Comparison of ENCODE assay signal across 8 mouse cellular contexts in genomic region chr17:43265178-43265837, GRCm38 (mm10). TPM values are rescaled to one million over a fixed set of nuclear protein-coding genes. Genes with fewer than 3 reads are reported as not detected.
DNase-seq lines count a peak whose midpoint lies in the region; ATAC-seq and TF ChIP-seq lines count a peak whose summit lies in the region.

No protein-coding gene starts in this region.

- H3K9ac ChIP-seq in heart, embryonic 16.5 days (ENCODE audit: low read length): no peak overlapping the region
- H3K9ac ChIP-seq in liver, embryonic 16.5 days (ENCODE audit: low read depth, low read length): no peak overlapping the region
- H3K9ac ChIP-seq in neural tube, embryonic 13.5 days: no peak overlapping the region

- WGBS in heart, embryonic 16.5 days: 20% methylated on average over 26 of the region's 26 CpGs
- 20% methylated on average over 26 of the region's 26 CpGs for WGBS in liver, embryonic 16.5 days (ENCODE audit: insufficient replicate concordance)
- WGBS in neural tube, embryonic 13.5 days: 26% methylated on average over 26 of the region's 26 CpGs

- H3K36me3 ChIP-seq in heart, embryonic 16.5 days (ENCODE audit: control insufficient read depth, insufficient read depth): no peaks in the 10 kb centered on the region
- H3K36me3 ChIP-seq in liver, embryonic 16.5 days (ENCODE audit: control insufficient read depth, insufficient read depth): no peaks in the 10 kb centered on the region
- H3K36me3 ChIP-seq in neural tube, embryonic 13.5 days: no peaks in the 10 kb centered on the region

- H3K4me3 ChIP-seq in bone marrow macrophage, adult 2 months (ENCODE audit: insufficient read depth, low read length): no peak overlapping the region
- no peak overlapping the region for H3K4me3 ChIP-seq in embryonic fibroblast, embryonic 13.5 days (ENCODE audit: insufficient read depth, low read length)
- H3K4me3 ChIP-seq in heart, embryonic 16.5 days (ENCODE audit: low read length): 0 out of 2 replicates have a peak overlapping the region, but pooled peaks have one; percentile 15
- H3K4me3 ChIP-seq in liver, embryonic 16.5 days (ENCODE audit: low read depth, low read length): no peak overlapping the region
- H3K4me3 ChIP-seq in neural tube, embryonic 13.5 days: no peak overlapping the region

- H3K27ac ChIP-seq in bone marrow macrophage, adult 2 months (ENCODE audit: insufficient read depth, low read depth, low read length): no peak overlapping the region
- H3K27ac ChIP-seq in embryonic fibroblast, embryonic 13.5 days (ENCODE audit: insufficient read depth, low read length): no peak overlapping the region
- H3K27ac ChIP-seq in heart, embryonic 16.5 days (ENCODE audit: low read length): no peak overlapping the region
- H3K27ac ChIP-seq in liver, embryonic 16.5 days (ENCODE audit: low read length): no peak overlapping the region
- H3K27ac ChIP-seq in neural tube, embryonic 13.5 days (replicated peaks): no peak overlapping the region

- no peak; the same call in 1 of the 2 replicates for ATAC-seq in heart, embryonic 16.5 days (replicated peaks; ENCODE audit: extremely low read depth, insufficient read depth, low FRiP score)
- ATAC-seq in liver, embryonic 16.5 days (ENCODE audit: low read depth): peak; percentile 63; the same call in 1 of the 2 replicates
- peak; percentile 89 for ATAC-seq in neural tube, embryonic 13.5 days (ENCODE audit: low read depth)

- H3K27me3 ChIP-seq in heart, embryonic 16.5 days (ENCODE audit: control insufficient read depth, insufficient read depth, low read length): no peaks in the 10 kb centered on the region
- no peaks in the 10 kb centered on the region for H3K27me3 ChIP-seq in liver, embryonic 16.5 days (ENCODE audit: control insufficient read depth, insufficient read depth, low read depth, low read length)
- no peaks in the 10 kb centered on the region for H3K27me3 ChIP-seq in neural tube, embryonic 13.5 days

- TF ChIP-seq POLR2A in bone marrow macrophage, adult 2 months (IDR thresholded peaks at IDR 0.05; ENCODE audit: borderline replicate concordance, low read depth, low read length): no peak
- TF ChIP-seq POLR2A in embryonic fibroblast, embryonic 13.5 days (IDR thresholded peaks at IDR 0.05; ENCODE audit: low read depth, low read length): no peak

- peak; percentile 64 for DNase-seq in A20 (ENCODE audit: low read depth, low spot score)
- peak; percentile 85 to 90 for DNase-seq in kidney, postnatal 4 days
- DNase-seq in telencephalon, adult 2 months (ENCODE audit: low read depth, low spot score): peak; percentile 55

- peak overlapping the region; percentile 55 for H3K4me2 ChIP-seq in heart, embryonic 16.5 days (ENCODE audit: low read depth, low read length)
- H3K4me2 ChIP-seq in liver, embryonic 16.5 days (ENCODE audit: low read depth, low read length): no peak overlapping the region
- H3K4me2 ChIP-seq in neural tube, embryonic 13.5 days: 0 out of 2 replicates have a peak overlapping the region, but pooled peaks have one; percentile 6

- peaks cover 2% of the 10 kb centered on the region; the same call in 1 of the 2 replicates for H3K4me1 ChIP-seq in bone marrow macrophage, adult 2 months (ENCODE audit: control insufficient read depth, insufficient read depth, low read length)
- H3K4me1 ChIP-seq in embryonic fibroblast, embryonic 13.5 days (ENCODE audit: control insufficient read depth, insufficient read depth, low read length): no peaks in the 10 kb centered on the region; the same call in 1 of the 2 replicates
- H3K4me1 ChIP-seq in heart, embryonic 16.5 days (ENCODE audit: control insufficient read depth, insufficient read depth, low read length): no peaks in the 10 kb centered on the region
- H3K4me1 ChIP-seq in liver, embryonic 16.5 days (ENCODE audit: control insufficient read depth, low read depth, low read length): no peaks in the 10 kb centered on the region
- 0 out of 2 replicates have a peak, but pooled peaks cover 3% of the 10 kb centered on the region for H3K4me1 ChIP-seq in neural tube, embryonic 13.5 days (replicated peaks)

- TF ChIP-seq CTCF in bone marrow macrophage, adult 2 months (IDR thresholded peaks at IDR 0.05; ENCODE audit: low read depth, low read length): peak; percentile 84
- peak; percentile 95 for TF ChIP-seq CTCF in embryonic fibroblast, embryonic 13.5 days (IDR thresholded peaks at IDR 0.05; ENCODE audit: borderline replicate concordance, insufficient read depth, low read length)

- peaks cover 9% of the 10 kb centered on the region for H3K9me3 ChIP-seq in heart, embryonic 16.5 days (replicated peaks; ENCODE audit: control insufficient read depth, low read length)
- no peaks in the 10 kb centered on the region for H3K9me3 ChIP-seq in liver, embryonic 16.5 days (replicated peaks; ENCODE audit: control insufficient read depth, low read length)
- peaks cover 7% of the 10 kb centered on the region for H3K9me3 ChIP-seq in neural tube, embryonic 13.5 days

RNA-seq across cellular contexts. Expression of gene Adgrf1, which starts 4.8 kb away (rescaled TPM):
- not detected in 2 replicates for polyA plus RNA-seq in bone marrow macrophage, adult 2 months (2012; ENCODE audit: insufficient read depth, insufficient read length, missing spikeins)
- polyA plus RNA-seq in embryonic fibroblast, embryonic 13.5 days (2011; ENCODE audit: insufficient read length, low read depth, missing spikeins): not detected in 2 replicates
- not detected in 2 replicates for polyA plus RNA-seq in heart, embryonic 16.5 days (2015; fragmentation: Nextera tagmentation; extraction: Ambion mirVana)
- 1.0 and 1.1 TPM in 2 replicates for polyA plus RNA-seq in liver, embryonic 16.5 days (2015; fragmentation: Nextera tagmentation; extraction: Ambion mirVana)
- polyA plus RNA-seq in neural tube, embryonic 13.5 days (2015; fragmentation: Nextera tagmentation; extraction: Ambion mirVana): not detected in 2 replicates
